Mouse (Mus musculus): ENCODE data around the gene Cd37. TPM values are rescaled to one million over a fixed set of nuclear protein-coding genes. Genes with fewer than 3 reads are reported as not detected.

Gene Cd37
- polyA plus RNA-seq, 1 experiment from 2014 or later: 1.1 TPM

DNA sequence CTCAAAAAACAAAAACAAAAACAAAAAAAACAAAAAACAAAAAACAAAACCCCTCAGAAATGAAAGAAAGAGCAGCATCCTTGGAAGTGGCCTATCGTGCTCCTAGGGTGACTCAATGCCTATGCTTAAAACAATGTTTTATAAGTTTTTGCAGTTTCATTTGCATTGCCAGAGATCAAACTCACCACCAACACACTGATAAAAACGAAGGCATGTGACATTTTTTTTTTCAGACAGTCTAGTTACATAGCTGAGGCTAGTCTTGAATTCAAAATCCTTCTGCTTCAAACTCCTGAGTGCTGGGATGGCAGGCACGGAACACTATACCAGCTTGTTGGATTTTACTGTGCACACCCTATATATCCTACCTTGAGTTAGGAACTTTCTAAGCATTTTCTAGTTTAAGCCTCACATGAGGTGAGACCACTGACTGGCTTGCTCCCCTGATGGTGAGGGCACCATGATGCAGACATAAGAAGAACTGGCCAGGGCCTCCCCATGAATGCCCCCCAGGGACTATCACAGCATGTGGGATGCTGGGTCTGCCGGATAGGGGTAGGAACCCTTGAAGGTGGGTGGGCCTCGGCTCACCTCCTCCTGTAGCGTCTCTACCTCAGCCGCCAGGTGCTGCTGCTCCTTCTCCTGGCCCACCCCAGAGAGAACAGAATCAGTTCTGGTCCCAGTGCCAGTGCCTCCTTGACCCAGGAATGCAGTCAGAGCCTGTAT lies 46.2 kb downstream of the Cd37 start:
- Histone ChIP-seq H3K27ac (ENCODE audit: low read depth, low read length) (no peak overlapping the region), H3K27me3 (ENCODE audit: control insufficient read depth, insufficient read depth, low read length) (peaks cover 5% of the 10 kb centered on the region; the same call in 1 of the 2 replicates), H3K4me3 (ENCODE audit: low read depth, low read length) (no peak overlapping the region), H3K9me3 (ENCODE audit: control insufficient read depth, low read length) (no peaks in the 10 kb centered on the region), H3K4me2 (replicated peaks; ENCODE audit: low read depth, low read length) (no peak overlapping the region), H3K9ac (ENCODE audit: low read depth, low read length) (no peak overlapping the region), H3K4me1 (replicated peaks; ENCODE audit: control insufficient read depth, insufficient read depth, low read length) (no peaks in the 10 kb centered on the region), H3K36me3 (ENCODE audit: control insufficient read depth, insufficient read depth, low read length) (no peaks in the 10 kb centered on the region)
- 85% methylated on average over 7 of the region's 7 CpGs for WGBS
- DNase-seq (ENCODE audit: low spot score): no peak
- ATAC-seq (ENCODE audit: low FRiP score): no peak

DNA sequence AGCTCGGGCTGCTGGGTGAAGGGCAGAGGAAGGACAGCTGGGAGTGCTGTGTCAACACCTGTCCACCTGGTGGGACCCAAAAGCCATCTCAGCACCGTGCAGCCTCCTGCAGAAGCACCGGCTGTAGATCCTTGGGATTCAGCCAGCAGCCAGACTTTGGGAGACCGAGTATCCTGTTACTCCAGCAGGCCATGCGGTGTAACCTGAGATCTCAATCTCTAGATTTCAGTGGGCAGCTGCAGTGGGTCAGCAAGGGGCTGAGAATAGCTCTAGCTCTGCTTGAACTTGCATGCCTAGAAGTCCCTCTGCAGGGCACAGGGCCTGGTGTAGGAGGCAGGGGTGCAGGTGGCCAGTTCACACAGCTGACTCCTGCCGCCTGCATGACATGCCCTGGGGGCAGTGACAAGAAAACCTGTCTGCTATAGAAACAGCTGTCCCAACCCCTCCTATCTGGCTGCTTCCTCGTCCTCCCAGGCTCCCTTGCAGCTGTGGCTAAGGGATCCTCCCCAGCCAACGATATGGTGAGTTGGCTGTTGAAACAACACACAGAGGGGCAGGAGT lies 47.0 kb downstream of the Cd37 start:
- no peaks in the 10 kb centered on the region for H3K9me3 ChIP-seq (ENCODE audit: control insufficient read depth, low read length)
- no peaks in the 10 kb centered on the region for H3K4me1 ChIP-seq (replicated peaks; ENCODE audit: control insufficient read depth, insufficient read depth, low read length)
- DNase-seq (ENCODE audit: low spot score): no peak
- WGBS: 21% methylated on average over 8 of the region's 8 CpGs
- no peak overlapping the region for H3K27ac ChIP-seq (ENCODE audit: low read depth, low read length)
- no peak overlapping the region for H3K4me2 ChIP-seq (replicated peaks; ENCODE audit: low read depth, low read length)
- ATAC-seq (ENCODE audit: low FRiP score): no peak
- peaks cover 5% of the 10 kb centered on the region; the same call in 1 of the 2 replicates for H3K27me3 ChIP-seq (ENCODE audit: control insufficient read depth, insufficient read depth, low read length)
- H3K4me3 ChIP-seq (ENCODE audit: low read depth, low read length): no peak overlapping the region
- H3K9ac ChIP-seq (ENCODE audit: low read depth, low read length): no peak overlapping the region
- H3K36me3 ChIP-seq (ENCODE audit: control insufficient read depth, insufficient read depth, low read length): no peaks in the 10 kb centered on the region

DNA sequence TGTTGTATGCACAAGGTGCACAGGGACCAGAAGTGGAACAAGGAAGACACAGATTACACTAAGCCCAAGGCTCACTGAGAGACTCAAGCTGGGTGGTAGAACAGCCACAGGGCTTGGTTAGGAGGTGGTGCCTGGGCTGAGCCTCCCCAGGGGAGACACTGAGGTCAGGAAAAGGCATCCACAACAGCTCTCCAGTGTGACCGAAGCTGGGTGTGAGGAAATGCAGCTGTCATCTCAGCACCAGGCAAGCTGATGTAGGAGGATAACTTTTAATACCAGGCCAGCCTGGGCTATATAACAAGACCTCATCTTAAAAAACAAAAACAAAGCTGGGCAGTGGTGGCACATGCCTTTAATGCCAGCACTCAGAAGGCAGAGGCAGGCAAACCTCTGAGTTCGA lies 47.8 kb downstream of the Cd37 start:
- no peak overlapping the region for H3K4me2 ChIP-seq (replicated peaks; ENCODE audit: low read depth, low read length)
- no peak overlapping the region for H3K27ac ChIP-seq (ENCODE audit: low read depth, low read length)
- H3K9me3 ChIP-seq (ENCODE audit: control insufficient read depth, low read length): no peaks in the 10 kb centered on the region
- DNase-seq (ENCODE audit: low spot score) (no peak), ATAC-seq (ENCODE audit: low FRiP score) (no peak)
- no peak overlapping the region for H3K4me3 ChIP-seq (ENCODE audit: low read depth, low read length)
- no peaks in the 10 kb centered on the region for H3K4me1 ChIP-seq (replicated peaks; ENCODE audit: control insufficient read depth, insufficient read depth, low read length)
- H3K27me3 ChIP-seq (ENCODE audit: control insufficient read depth, insufficient read depth, low read length): peaks cover 5% of the 10 kb centered on the region; the same call in 1 of the 2 replicates
- H3K9ac ChIP-seq (ENCODE audit: low read depth, low read length): no peak overlapping the region
- 78% methylated on average over 2 of the region's 2 CpGs for WGBS
- H3K36me3 ChIP-seq (ENCODE audit: control insufficient read depth, insufficient read depth, low read length): no peaks in the 10 kb centered on the region

DNA sequence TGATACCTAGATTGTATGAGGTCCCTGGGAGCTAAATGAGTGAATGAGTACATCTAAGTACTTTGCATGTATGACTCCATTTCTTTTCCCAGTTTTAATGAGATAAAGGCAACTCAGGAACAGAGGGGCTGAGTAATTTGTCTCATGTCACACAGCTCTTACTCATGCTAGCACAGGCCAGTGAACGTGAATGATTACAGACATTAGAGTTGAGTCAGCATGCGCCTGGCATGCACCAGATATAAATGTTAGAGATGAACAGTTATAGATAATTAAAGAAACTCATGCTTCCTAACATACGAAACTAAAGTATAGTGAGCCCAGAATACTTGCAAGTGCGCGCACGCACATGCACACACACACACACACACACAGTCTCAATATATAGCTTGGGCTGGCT lies 48.7 kb downstream of the Cd37 start:
- Histone ChIP-seq H3K36me3 (ENCODE audit: control insufficient read depth, insufficient read depth, low read length) (no peaks in the 10 kb centered on the region), H3K4me1 (replicated peaks; ENCODE audit: control insufficient read depth, insufficient read depth, low read length) (no peaks in the 10 kb centered on the region), H3K4me3 (ENCODE audit: low read depth, low read length) (no peak overlapping the region), H3K9me3 (ENCODE audit: control insufficient read depth, low read length) (no peaks in the 10 kb centered on the region), H3K4me2 (replicated peaks; ENCODE audit: low read depth, low read length) (no peak overlapping the region), H3K9ac (ENCODE audit: low read depth, low read length) (no peak overlapping the region), H3K27ac (ENCODE audit: low read depth, low read length) (no peak overlapping the region), H3K27me3 (ENCODE audit: control insufficient read depth, insufficient read depth, low read length) (peaks cover 5% of the 10 kb centered on the region; the same call in 1 of the 2 replicates)
- ATAC-seq (ENCODE audit: low FRiP score) (no peak), DNase-seq (ENCODE audit: low spot score) (no peak)
- 91% methylated on average over 6 of the region's 6 CpGs for WGBS

DNA sequence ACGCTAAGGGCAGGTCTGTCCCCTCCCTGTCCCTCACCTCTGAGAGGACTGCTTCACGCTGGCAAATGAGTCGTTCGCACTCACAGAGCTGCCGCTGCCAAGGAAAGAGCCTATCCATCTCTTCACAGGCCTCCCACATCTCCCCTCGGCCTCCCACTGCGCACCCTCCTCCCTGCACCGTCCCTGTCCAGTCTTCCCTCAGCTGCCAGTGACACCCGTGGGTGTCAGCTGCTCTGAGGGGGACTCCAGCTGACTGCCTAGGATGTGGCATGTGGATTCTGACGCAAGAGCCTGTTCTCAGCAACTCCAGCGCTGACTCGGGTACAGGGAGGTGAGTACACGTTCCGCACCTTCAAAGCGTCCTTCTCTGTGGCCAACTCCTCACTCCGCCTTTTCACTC lies 49.3 kb downstream of the Cd37 start:
- no peaks in the 10 kb centered on the region for H3K36me3 ChIP-seq (ENCODE audit: control insufficient read depth, insufficient read depth, low read length)
- H3K9ac ChIP-seq (ENCODE audit: low read depth, low read length): no peak overlapping the region
- no peak overlapping the region for H3K4me3 ChIP-seq (ENCODE audit: low read depth, low read length)
- ATAC-seq (ENCODE audit: low FRiP score) (no peak), DNase-seq (ENCODE audit: low spot score) (no peak)
- no peaks in the 10 kb centered on the region for H3K9me3 ChIP-seq (ENCODE audit: control insufficient read depth, low read length)
- WGBS: 62% methylated on average over 16 of the region's 16 CpGs
- H3K4me2 ChIP-seq (replicated peaks; ENCODE audit: low read depth, low read length): no peak overlapping the region
- H3K27ac ChIP-seq (ENCODE audit: low read depth, low read length): no peak overlapping the region
- no peaks in the 10 kb centered on the region for H3K4me1 ChIP-seq (replicated peaks; ENCODE audit: control insufficient read depth, insufficient read depth, low read length)
- H3K27me3 ChIP-seq (ENCODE audit: control insufficient read depth, insufficient read depth, low read length): peaks cover 5% of the 10 kb centered on the region; the same call in 1 of the 2 replicates

DNA sequence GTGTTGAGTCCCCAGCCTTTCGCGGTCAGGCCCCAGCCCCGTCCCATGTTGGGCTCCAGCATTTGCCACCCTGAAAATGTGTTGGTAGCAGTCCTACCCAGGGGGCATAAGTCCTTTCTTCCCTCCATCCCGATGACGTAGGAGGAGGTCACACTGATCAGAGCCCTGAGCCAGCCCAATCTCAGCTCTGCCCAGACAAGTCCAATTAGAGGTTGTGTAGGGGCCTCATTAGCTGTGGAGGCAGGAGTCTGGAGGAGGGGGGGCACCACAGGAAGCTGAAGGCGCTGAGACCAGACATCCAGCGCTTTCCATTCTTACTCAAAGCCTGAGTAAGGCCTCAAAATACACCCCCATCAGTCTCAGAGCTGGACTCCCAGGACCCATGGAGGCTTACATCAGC lies 53.0 kb downstream of the Cd37 start:
- ATAC-seq (ENCODE audit: low FRiP score) (no peak), DNase-seq (ENCODE audit: low spot score) (no peak)
- no peaks in the 10 kb centered on the region for H3K9me3 ChIP-seq (ENCODE audit: control insufficient read depth, low read length)
- no peak overlapping the region for H3K4me3 ChIP-seq (ENCODE audit: low read depth, low read length)
- 63% methylated on average over 7 of the region's 7 CpGs for WGBS
- peaks cover 40% of the 10 kb centered on the region for H3K27me3 ChIP-seq (ENCODE audit: control insufficient read depth, insufficient read depth, low read length)
- H3K4me1 ChIP-seq (replicated peaks; ENCODE audit: control insufficient read depth, insufficient read depth, low read length): peaks cover 3% of the 10 kb centered on the region; the same call in 1 of the 2 replicates
- no peaks in the 10 kb centered on the region for H3K36me3 ChIP-seq (ENCODE audit: control insufficient read depth, insufficient read depth, low read length)
- no peak overlapping the region for H3K9ac ChIP-seq (ENCODE audit: low read depth, low read length)
- no peak overlapping the region for H3K4me2 ChIP-seq (replicated peaks; ENCODE audit: low read depth, low read length)
- H3K27ac ChIP-seq (ENCODE audit: low read depth, low read length): no peak overlapping the region

DNA sequence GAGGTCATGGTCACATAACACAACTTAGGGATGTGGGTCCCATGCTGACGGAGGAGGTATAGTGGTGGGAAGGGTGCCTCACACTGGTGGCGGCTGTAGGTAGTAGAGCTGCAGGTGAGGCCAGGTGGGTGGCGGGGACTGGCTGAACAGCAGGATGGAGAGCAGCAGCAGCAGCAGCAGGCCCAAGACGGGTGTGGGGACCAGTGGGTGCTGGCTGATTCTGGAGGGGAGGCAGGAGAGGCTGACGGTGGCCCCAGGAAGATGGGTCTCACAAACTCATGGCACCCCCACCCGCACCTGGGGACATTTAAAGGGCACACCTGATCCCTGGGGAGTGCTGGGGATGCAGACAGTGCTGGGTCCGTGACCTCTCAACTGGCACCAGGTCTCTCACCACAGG lies 55.2 kb downstream of the Cd37 start:
- WGBS: 58% methylated on average over 7 of the region's 7 CpGs
- ATAC-seq (ENCODE audit: low FRiP score) (no peak), DNase-seq (ENCODE audit: low spot score) (no peak)
- Histone ChIP-seq H3K9ac (ENCODE audit: low read depth, low read length) (no peak overlapping the region), H3K4me3 (ENCODE audit: low read depth, low read length) (no peak overlapping the region), H3K9me3 (ENCODE audit: control insufficient read depth, low read length) (no peaks in the 10 kb centered on the region), H3K27ac (ENCODE audit: low read depth, low read length) (no peak overlapping the region), H3K27me3 (ENCODE audit: control insufficient read depth, insufficient read depth, low read length) (peaks cover 57% of the 10 kb centered on the region), H3K36me3 (ENCODE audit: control insufficient read depth, insufficient read depth, low read length) (no peaks in the 10 kb centered on the region), H3K4me1 (replicated peaks; ENCODE audit: control insufficient read depth, insufficient read depth, low read length) (peaks cover 3% of the 10 kb centered on the region; the same call in 1 of the 2 replicates), H3K4me2 (replicated peaks; ENCODE audit: low read depth, low read length) (no peak overlapping the region)

Measured in hindbrain, embryonic 11.5 days (tissue).